Mouse (Mus musculus) v-Abl transformed pro-B cells (cell line): Measurements from ENCODE around the gene Itga7.

Experiments
- in situ Hi-C, 2 experiments: fragments of 400-800 bp; cut with MboI; formaldehyde crosslinking; loops; one replicate each; pipeline ENCODE4 v1.15.1; 2025; ENCODE audit not compliant: unreplicated experiment in 2 of 2

Gene Itga7

DNA sequence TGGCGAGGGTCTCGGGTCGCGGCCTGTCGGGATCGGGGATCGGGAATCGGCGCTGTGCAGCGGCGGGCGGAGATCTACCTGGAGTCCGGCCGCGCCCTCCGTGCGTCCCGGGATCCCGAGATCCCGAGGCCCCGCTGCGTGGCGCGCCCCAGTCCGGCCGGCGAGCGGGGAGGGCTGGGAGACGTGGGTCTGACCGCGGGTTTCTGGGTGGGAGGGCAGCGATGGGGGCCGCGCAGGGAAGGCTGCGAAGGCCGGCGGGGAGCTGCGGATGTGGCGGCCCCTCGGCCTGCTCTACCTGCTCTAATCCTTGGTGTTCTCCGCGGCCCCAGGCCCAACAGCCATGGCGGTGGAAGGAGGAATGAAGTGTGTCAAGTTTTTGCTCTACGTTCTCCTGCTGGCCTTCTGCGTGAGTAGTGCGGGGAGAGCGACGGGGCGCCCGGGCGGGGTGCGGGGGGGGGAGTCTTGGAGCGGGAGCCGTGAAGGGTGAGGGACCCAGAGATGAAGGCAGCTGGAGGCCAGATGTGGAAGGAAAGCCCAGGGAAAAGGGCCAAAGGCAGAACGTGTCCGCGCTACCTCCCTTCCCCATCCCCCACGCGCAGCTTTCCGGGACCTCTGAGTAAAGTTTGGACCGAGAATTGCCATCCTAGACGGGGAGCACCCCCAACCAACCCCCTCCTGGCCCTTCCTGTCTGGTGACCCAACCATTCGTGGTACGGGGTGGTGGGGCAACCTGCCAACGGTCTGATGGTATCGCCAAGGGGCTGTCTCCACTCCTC lies 23.4 kb upstream of the Itga7 start:
- in situ Hi-C loops, result no loop called here

GRCm38 (mm10) chr10:128911430-128911829 lies 22.2 kb upstream of the Itga7 start:
- in situ Hi-C loops, result no loop called here

GRCm38 (mm10) chr10:128912268-128912667 lies 21.4 kb upstream of the Itga7 start:
- in situ Hi-C loops, result no loop called here

GRCm38 (mm10) chr10:128912791-128913190 lies 20.8 kb upstream of the Itga7 start:
- in situ Hi-C loops, result no loop called here

GRCm38 (mm10) chr10:128913219-128913618 lies 20.4 kb upstream of the Itga7 start:
- in situ Hi-C loops, result no loop called here

- in situ Hi-C loops, result no loop called here
These were observed 19.9 kb upstream of the Itga7 start for GRCm38 (mm10) chr10:128913696-128914095.

GRCm38 (mm10) chr10:128915550-128915949 lies 18.1 kb upstream of the Itga7 start:
- in situ Hi-C loops, result no loop called here

- in situ Hi-C loops, result no loop called here
These were observed 17.0 kb upstream of the Itga7 start for GRCm38 (mm10) chr10:128916665-128917064.

- in situ Hi-C loops, result no loop called here
These were observed 16.2 kb upstream of the Itga7 start for GRCm38 (mm10) chr10:128917400-128917799.

- in situ Hi-C loops, result no loop called here
These were observed 15.4 kb upstream of the Itga7 start for GRCm38 (mm10) chr10:128918246-128918645.

DNA sequence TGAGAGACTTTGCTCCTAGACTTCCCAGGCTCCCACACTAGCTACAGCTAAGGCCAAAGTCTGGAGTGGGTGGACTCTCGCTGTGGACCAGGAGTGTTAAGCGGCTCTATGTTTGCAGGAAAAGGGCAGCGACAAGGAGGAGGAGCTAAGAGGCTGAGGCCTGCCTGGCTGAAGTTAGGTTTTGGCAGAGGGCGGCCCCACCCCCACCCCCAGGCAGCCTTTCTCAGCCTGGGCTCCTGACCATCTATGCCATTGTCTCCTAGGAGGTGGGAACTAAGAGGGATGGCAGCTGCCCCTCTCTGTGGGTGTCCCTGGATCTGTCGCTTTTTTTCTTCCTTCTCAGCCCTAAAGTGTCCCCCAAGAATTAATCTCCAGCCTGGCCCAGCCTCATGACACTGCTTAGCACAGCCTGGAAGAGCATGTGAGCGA lies 14.4 kb upstream of the Itga7 start:
- in situ Hi-C loops, result no loop called here

DNA sequence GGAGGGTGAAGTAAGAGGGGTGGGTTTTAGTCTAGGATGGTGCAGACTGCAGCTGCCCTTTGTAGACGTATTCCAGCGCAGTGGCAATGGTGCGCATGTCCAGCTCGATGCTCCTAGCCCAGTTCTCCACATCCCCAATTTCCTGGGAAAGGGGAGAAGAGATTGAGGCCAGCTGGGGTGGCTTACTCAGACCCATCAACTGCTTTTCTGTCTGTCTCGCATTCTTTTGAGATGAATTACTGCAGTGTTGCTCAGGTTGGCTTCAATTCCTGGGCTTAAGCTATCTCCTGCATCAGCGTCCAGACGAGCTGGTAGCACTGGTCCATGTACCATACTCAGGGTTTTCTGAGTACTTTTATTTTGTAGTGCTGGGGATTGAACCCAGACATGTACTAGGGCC lies 13.7 kb upstream of the Itga7 start:
- in situ Hi-C loops, result no loop called here

DNA sequence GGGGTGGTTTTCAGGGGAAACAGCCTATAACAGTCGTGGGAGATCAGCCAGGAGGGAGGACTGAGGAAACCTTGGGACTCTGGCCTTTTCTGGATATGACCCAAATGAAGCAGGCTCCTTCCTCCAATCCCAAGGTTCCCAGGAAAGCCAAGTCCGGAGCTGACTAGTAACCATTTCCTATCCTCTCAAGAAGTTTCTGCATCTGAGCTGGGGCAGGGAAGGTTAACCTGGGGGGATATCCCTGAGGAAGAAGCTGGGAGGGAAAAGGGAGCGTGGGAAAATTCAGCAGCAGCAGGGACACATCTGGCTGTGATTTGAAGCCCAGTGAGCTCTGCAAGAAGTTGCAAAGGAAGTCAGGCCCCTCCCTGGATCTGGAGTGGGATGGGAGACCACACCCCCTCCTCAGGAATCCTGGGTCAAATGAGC lies 12.9 kb upstream of the Itga7 start:
- in situ Hi-C loops, result no loop called here

DNA sequence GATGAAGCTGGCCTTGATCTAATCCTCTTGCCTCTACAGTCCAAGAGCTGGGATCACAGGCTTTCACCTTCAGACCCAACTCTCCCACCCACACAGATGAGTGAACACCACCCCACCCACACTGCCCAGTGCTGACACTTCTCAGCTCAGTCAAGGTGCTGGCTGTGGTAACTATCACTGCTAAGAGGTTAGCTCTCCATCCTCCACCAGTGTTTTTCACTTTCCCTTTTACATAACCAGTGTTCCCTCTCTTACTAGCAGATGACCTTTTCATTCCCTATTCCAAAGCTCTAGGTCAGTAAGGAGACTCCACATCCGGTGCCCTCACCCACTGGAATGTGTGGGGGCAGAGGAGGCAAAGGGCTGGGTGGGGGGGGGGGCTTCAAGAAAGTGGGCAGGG lies 12.4 kb upstream of the Itga7 start:
- in situ Hi-C loops, result no loop called here

DNA sequence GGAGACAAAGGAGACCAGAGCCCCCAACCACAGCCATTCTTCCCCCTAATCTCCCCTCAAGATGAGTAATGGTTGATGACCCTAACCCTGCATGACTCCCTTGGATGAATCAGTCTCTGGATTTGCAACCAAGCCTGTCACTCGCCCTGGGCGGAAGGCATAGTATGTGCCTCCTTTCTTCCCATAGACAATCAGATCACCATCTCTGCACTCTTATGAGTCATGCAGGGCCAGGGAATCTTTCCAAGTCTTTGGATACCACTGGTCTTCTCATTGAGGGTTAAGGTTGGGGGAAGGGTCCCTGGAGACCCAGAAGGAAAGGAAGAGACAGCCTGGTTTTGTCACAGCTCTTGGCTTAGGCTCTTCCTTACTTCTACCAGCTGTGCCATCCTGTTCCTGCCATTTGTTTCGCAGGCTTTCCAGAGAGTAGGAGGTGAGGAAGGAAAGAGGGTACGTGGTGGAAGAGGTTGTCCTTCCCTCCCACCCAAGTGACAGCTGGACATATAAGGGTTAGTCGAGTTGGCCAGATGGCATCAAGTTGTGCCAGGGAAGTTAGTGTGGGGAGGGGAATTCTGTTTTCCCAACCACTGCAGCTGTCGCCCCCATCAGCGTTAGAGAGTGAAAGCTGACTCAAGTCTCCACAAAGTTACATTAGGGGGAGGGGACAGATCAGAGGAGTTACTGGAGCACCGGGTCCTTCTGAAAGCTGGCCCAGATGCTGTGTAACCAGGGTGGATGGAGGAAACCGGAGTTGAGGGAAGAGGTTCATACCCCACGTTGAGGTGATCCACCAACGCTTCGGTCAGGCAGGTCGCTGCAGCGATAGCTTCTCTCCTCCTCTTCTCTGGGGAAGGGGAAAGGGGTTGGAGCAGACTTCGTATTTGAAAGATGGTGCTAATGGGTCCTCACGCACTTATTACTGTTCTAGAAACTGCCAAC lies 11.5 kb upstream of the Itga7 start:
- in situ Hi-C loops, result no loop called here

GRCm38 (mm10) chr10:128922822-128923012 lies 10.9 kb upstream of the Itga7 start, which contains the start of gene Rdh5:
Gene Rdh5, minus strand, starts transcription at chr10:128922888.
- in situ Hi-C loops, result no loop called here

- in situ Hi-C loops, result no loop called here
These were observed 10.5 kb upstream of the Itga7 start for GRCm38 (mm10) chr10:128923013-128923691.

DNA sequence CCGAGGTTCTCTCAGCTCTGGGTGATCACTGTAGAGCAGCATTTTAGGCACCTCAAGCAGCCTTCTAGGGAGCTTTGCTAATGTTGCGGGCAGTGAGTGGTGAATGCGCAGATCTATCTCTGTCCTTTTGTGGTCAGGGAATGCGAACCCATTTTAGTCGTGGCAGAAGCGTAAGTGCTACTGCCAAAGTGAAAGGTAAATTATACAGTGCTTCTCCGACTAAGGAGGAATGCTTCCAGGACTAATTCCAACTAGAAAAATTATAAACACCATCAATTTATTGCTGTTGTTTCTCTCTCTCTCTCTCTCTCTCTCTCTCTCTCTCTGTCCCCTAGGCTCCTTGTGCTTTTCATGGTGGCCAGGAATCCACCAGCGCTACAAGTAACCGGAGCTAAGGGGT lies 9.7 kb upstream of the Itga7 start, which contains the start of gene Bloc1s1:
Bloc1s1 (minus strand) TSS at position 101 of the 400 bp plus-strand sequence.
- in situ Hi-C loops, result no loop called here

GRCm38 (mm10) chr10:128928356-128928755 lies 5.3 kb upstream of the Itga7 start:
- in situ Hi-C loops, result no loop called here

DNA sequence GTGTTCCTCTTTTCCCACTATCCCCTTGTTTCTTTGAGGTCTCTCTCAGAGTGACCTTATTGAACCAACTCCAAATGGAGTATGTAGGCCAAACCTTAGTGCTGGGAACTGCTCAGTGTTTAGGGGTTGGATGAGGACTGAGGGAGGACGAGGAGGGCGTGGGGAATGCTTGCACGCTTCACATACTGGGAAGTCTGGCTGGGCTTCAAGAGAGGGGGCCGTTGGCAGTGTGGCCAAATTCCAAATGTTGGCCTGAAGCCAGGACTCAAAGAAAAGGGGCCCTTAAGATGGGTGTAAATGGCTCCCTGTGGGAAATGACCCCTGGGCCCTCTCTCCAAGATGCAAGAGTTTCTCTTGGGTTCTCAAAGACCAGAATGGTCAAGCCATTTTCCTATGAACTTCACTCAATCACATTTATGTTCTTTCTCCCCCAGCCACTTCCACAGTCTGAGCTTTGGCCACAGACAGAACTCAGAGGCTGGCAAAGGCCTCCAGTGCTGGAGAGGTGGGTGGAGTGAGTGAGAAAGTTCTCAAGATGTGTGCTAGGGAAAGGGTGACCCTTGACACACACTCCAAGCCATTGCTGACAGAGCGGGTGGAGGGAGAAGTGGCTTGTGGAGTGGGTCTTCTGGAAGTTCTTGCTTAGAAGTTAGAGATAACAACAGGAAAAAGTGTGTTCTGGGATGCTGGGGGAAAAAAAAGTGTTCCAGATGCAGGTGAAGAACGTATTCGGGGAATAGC lies 3.8 kb upstream of the Itga7 start:
- in situ Hi-C loops, result no loop called here

- in situ Hi-C loops, result no loop called here
These were observed 2.2 kb upstream of the Itga7 start for GRCm38 (mm10) chr10:128931441-128931840.
